Mouse (Mus musculus) bone marrow macrophage, adult 2 months (primary cell): ENCODE measurements around the gene Ttc16. TPM values are rescaled to one million over a fixed set of nuclear protein-coding genes. Genes with fewer than 3 reads are reported as not detected.

Experiments
- H3K27ac ChIP-seq: 2 replicates; pipeline ENCODE4 v1.5.1; 2012; ENCODE audit warnings: low read depth, low read length; ENCODE audit not compliant: insufficient read depth
- H3K4me1 ChIP-seq: 2 replicates; pipeline ENCODE4 v1.6.1; 2012; ENCODE audit warnings: low read length; ENCODE audit not compliant: control insufficient read depth, insufficient read depth
- H3K4me3 ChIP-seq: 2 replicates; pipeline ENCODE4 v1.5.1; 2012; ENCODE audit warnings: mild to moderate bottlenecking, low read length, moderate library complexity; ENCODE audit not compliant: insufficient read depth
- CTCF ChIP-seq: IDR thresholded peaks from 2 replicates; pipeline ENCODE4 v1.5.1; 2012; ENCODE audit warnings: low read depth, mild to moderate bottlenecking, low read length, moderate library complexity
- POLR2A ChIP-seq: IDR thresholded peaks from 2 replicates; pipeline ENCODE4 v1.6.1; 2012; ENCODE audit warnings: mild to moderate bottlenecking, low read depth, low read length, borderline replicate concordance
- polyA plus RNA-seq: library from polyadenylated mRNA; stranded (reverse); fragments of >200 nt; gene quantifications from 2 replicates; pipeline ENCODE4 v1.2.4, GENCODE M21; 2012; ENCODE audit not compliant: missing spikeins, insufficient read depth, insufficient read length

The Ttc16 gene
- polyA plus RNA-seq, 1 experiment = not detected

- no peak overlapping the region for H3K27ac ChIP-seq
- H3K4me3 ChIP-seq = no peak overlapping the region
- TF ChIP-seq CTCF (no peak), POLR2A (no peak)
- peaks cover 60% of the 10 kb centered on the region for H3K4me1 ChIP-seq
Observed at GRCm38 (mm10) chr2:32734480-32734879, 41.0 kb downstream of the Ttc16 start.

GRCm38 (mm10) chr2:32732695-32733094 is 42.7 kb downstream of the Ttc16 start:
- peaks cover 57% of the 10 kb centered on the region for H3K4me1 ChIP-seq
- H3K4me3 ChIP-seq = no peak overlapping the region
- TF ChIP-seq POLR2A = no peak
- TF ChIP-seq CTCF = no peak
- H3K27ac ChIP-seq = no peak overlapping the region

GRCm38 (mm10) chr2:32731911-32732310 is 43.5 kb downstream of the Ttc16 start:
- H3K27ac ChIP-seq = no peak overlapping the region
- no peak overlapping the region for H3K4me3 ChIP-seq
- H3K4me1 ChIP-seq = peaks cover 55% of the 10 kb centered on the region
- TF ChIP-seq POLR2A = no peak

GRCm38 (mm10) chr2:32730854-32731253 is 44.6 kb downstream of the Ttc16 start:
- no peak overlapping the region for H3K4me3 ChIP-seq
- peaks cover 46% of the 10 kb centered on the region for H3K4me1 ChIP-seq
- no peak overlapping the region for H3K27ac ChIP-seq
- TF ChIP-seq CTCF (no peak), POLR2A (no peak)

GRCm38 (mm10) chr2:32729547-32729946 is 45.9 kb downstream of the Ttc16 start:
- no peak overlapping the region for H3K4me3 ChIP-seq
- peaks cover 32% of the 10 kb centered on the region for H3K4me1 ChIP-seq
- TF ChIP-seq POLR2A (no peak), CTCF (no peak)
- no peak overlapping the region for H3K27ac ChIP-seq

GRCm38 (mm10) chr2:32728463-32728862 is 47.0 kb downstream of the Ttc16 start:
- H3K4me3 ChIP-seq = no peak overlapping the region
- no peak overlapping the region for H3K27ac ChIP-seq
- peaks cover 30% of the 10 kb centered on the region for H3K4me1 ChIP-seq
- TF ChIP-seq CTCF (no peak), POLR2A (no peak)

GRCm38 (mm10) chr2:32727435-32727834 is 48.0 kb downstream of the Ttc16 start:
- Histone ChIP-seq H3K27ac (no peak overlapping the region), H3K4me3 (peak overlapping the region; percentile 52), H3K4me1 (peaks cover 27% of the 10 kb centered on the region)
- no peak for TF ChIP-seq CTCF
- TF ChIP-seq POLR2A = no peak

- H3K27ac ChIP-seq = no peak overlapping the region
- peaks cover 24% of the 10 kb centered on the region for H3K4me1 ChIP-seq
- no peak overlapping the region for H3K4me3 ChIP-seq
- TF ChIP-seq CTCF (no peak), POLR2A (no peak)
Observed at GRCm38 (mm10) chr2:32724832-32725790, 50.3 kb downstream of the Ttc16 start.

- Histone ChIP-seq H3K27ac (no peak overlapping the region), H3K4me1 (peaks cover 30% of the 10 kb centered on the region), H3K4me3 (no peak overlapping the region)
- TF ChIP-seq CTCF (no peak), POLR2A (no peak)
Observed at GRCm38 (mm10) chr2:32724149-32724548, 51.3 kb downstream of the Ttc16 start.

GRCm38 (mm10) chr2:32722581-32722980 is 52.9 kb downstream of the Ttc16 start:
- Histone ChIP-seq H3K4me1 (peaks cover 31% of the 10 kb centered on the region), H3K27ac (no peak overlapping the region), H3K4me3 (no peak overlapping the region)

GRCm38 (mm10) chr2:32722046-32722445 is 53.4 kb downstream of the Ttc16 start:
- Histone ChIP-seq H3K4me1 (peaks cover 29% of the 10 kb centered on the region), H3K4me3 (peak overlapping the region; percentile 66), H3K27ac (no peak overlapping the region)
- TF ChIP-seq POLR2A = no peak
- TF ChIP-seq CTCF = no peak

More at GRCm38 (mm10) chr2:32722581-32722980, 52.9 kb downstream of the Ttc16 start:
- TF ChIP-seq CTCF (no peak), POLR2A (no peak)
